Mouse (Mus musculus): Measurements from ENCODE around the gene Raver2. TPM values are rescaled to one million over a fixed set of nuclear protein-coding genes. Genes with fewer than 3 reads are reported as not detected.

The Raver2 gene
- 10 to 100 TPM; 16.7 to 21.5 TPM for total RNA-seq (2021)

GRCm38 (mm10) chr4:101068786-101069153 lies at the start of gene Raver2:
Gene Raver2, plus strand, starts transcription at chr4:101068983.
- peak in 1 of 2 experiments; percentile 27 for DNase-seq (ENCODE audit: low spot score in 2 of 2)

GRCm38 (mm10) chr4:101020596-101020995 lies 48.2 kb upstream of the Raver2 start, which contains the start of gene Gm10577:
Gene Gm10577, minus strand, starts transcription at chr4:101020696.
- no peak for DNase-seq (ENCODE audit: low spot score in 2 of 2)
- intact Hi-C loops (cut with DNase I), result no loop called here

More at GRCm38 (mm10) chr4:101068786-101069153, at the start of gene Raver2:
- intact Hi-C loops (cut with DNase I), result loop anchor here (2.0 kb wide), 1 partner anchor 32 kb away; no protein-coding TSS in a partner anchor

GRCm38 (mm10) chr4:101026566-101026965 lies 42.2 kb upstream of the Raver2 start:
- intact Hi-C loops (cut with DNase I), result no loop called here

GRCm38 (mm10) chr4:101026995-101027394 lies 41.8 kb upstream of the Raver2 start:
- intact Hi-C loops (cut with DNase I), result no loop called here
- DNase-seq (ENCODE audit: low spot score in 2 of 2), result no peak

More at GRCm38 (mm10) chr4:101026566-101026965, 42.2 kb upstream of the Raver2 start:
- DNase-seq (ENCODE audit: low spot score in 2 of 2), result peak; percentile 9 to 21

- no peak for DNase-seq (ENCODE audit: low spot score in 2 of 2)
- intact Hi-C loops (cut with DNase I), result no loop called here
Measured at GRCm38 (mm10) chr4:101027852-101028411, 40.9 kb upstream of the Raver2 start.

- intact Hi-C loops (cut with DNase I), result no loop called here
- DNase-seq (ENCODE audit: low spot score in 2 of 2), result no peak
Measured at GRCm38 (mm10) chr4:101033047-101033446, 35.7 kb upstream of the Raver2 start.

- DNase-seq (ENCODE audit: low spot score in 2 of 2), result no peak
- intact Hi-C loops (cut with DNase I), result no loop called here
Measured at GRCm38 (mm10) chr4:101035131-101035530, 33.7 kb upstream of the Raver2 start.

- intact Hi-C loops (cut with DNase I), result loop anchor here (2.0 kb wide), 1 partner anchor 32 kb away; the partner anchor contains the start of gene Raver2
- DNase-seq (ENCODE audit: low spot score in 2 of 2), result peak; percentile 52 to 54
Measured at GRCm38 (mm10) chr4:101037156-101037555, 31.6 kb upstream of the Raver2 start.

GRCm38 (mm10) chr4:101043691-101044090 lies 25.1 kb upstream of the Raver2 start:
- intact Hi-C loops (cut with DNase I), result no loop called here

GRCm38 (mm10) chr4:101044149-101044548 lies 24.6 kb upstream of the Raver2 start:
- DNase-seq (ENCODE audit: low spot score in 2 of 2), result no peak
- intact Hi-C loops (cut with DNase I), result no loop called here

More at GRCm38 (mm10) chr4:101043691-101044090, 25.1 kb upstream of the Raver2 start:
- DNase-seq (ENCODE audit: low spot score in 2 of 2), result no peak

GRCm38 (mm10) chr4:101046576-101046975 lies 22.2 kb upstream of the Raver2 start:
- no peak for DNase-seq (ENCODE audit: low spot score in 2 of 2)
- intact Hi-C loops (cut with DNase I), result no loop called here

GRCm38 (mm10) chr4:101062146-101062545 lies 6.6 kb upstream of the Raver2 start:
- intact Hi-C loops (cut with DNase I), result no loop called here
- no peak for DNase-seq (ENCODE audit: low spot score in 2 of 2)

- intact Hi-C loops (cut with DNase I), result no loop called here
- DNase-seq (ENCODE audit: low spot score in 2 of 2), result no peak
Measured at GRCm38 (mm10) chr4:101066401-101066800, 2.4 kb upstream of the Raver2 start.

GRCm38 (mm10) chr4:101069154-101069971 lies 580 bp downstream of the Raver2 start:
- peak; percentile 22 to 50 for DNase-seq (ENCODE audit: low spot score in 2 of 2)
- intact Hi-C loops (cut with DNase I), result loop anchor here (2.0 kb wide), 1 partner anchor 33 kb away; no protein-coding TSS in a partner anchor

GRCm38 (mm10) chr4:101071570-101071969 lies 2.8 kb downstream of the Raver2 start:
- intact Hi-C loops (cut with DNase I), result loop anchor here (2.0 kb wide), 1 partner anchor 73 kb away; no protein-coding TSS in a partner anchor
- no peak for DNase-seq (ENCODE audit: low spot score in 2 of 2)

- no peak for DNase-seq (ENCODE audit: low spot score in 2 of 2)
- intact Hi-C loops (cut with DNase I), result no loop called here
Measured at GRCm38 (mm10) chr4:101076425-101076824, 7.6 kb downstream of the Raver2 start.

GRCm38 (mm10) chr4:101080016-101080415 lies 11.2 kb downstream of the Raver2 start:
- intact Hi-C loops (cut with DNase I), result no loop called here
- no peak for DNase-seq (ENCODE audit: low spot score in 2 of 2)

- no peak for DNase-seq (ENCODE audit: low spot score in 2 of 2)
- intact Hi-C loops (cut with DNase I), result no loop called here
Measured at GRCm38 (mm10) chr4:101082176-101082888, 13.5 kb downstream of the Raver2 start.

- intact Hi-C loops (cut with DNase I), result no loop called here
- DNase-seq (ENCODE audit: low spot score in 2 of 2), result no peak
Measured at GRCm38 (mm10) chr4:101084863-101085262, 16.1 kb downstream of the Raver2 start.

GRCm38 (mm10) chr4:101086040-101086439 lies 17.3 kb downstream of the Raver2 start:
- intact Hi-C loops (cut with DNase I), result no loop called here

More at GRCm38 (mm10) chr4:101086040-101086439, 17.3 kb downstream of the Raver2 start:
- no peak for DNase-seq (ENCODE audit: low spot score in 2 of 2)
